Mouse (Mus musculus) cortical plate, adult 2 months (tissue): ENCODE measurements around the gene Pid1.

Experiments used
- CTCF ChIP-seq: fragments of 200-500 bp; IDR thresholded peaks from 2 replicates; pipeline ENCODE4 v1.5.1; 2011; ENCODE audit warnings: mild to moderate bottlenecking, control low read depth, low read length; ENCODE audit not compliant: insufficient read depth; ENCODE audit errors: extremely low read depth
- POLR2A ChIP-seq: fragments of 200-500 bp; IDR thresholded peaks from 2 replicates; pipeline ENCODE4 v1.6.1; 2011; ENCODE audit warnings: mild to moderate bottlenecking, low read length, control low read depth; ENCODE audit not compliant: insufficient read depth; ENCODE audit errors: extremely low read depth

GRCm38 (mm10) chr1:84012871-84013375 lies 351.1 kb downstream of the Pid1 start:
- TF ChIP-seq CTCF (no peak), POLR2A (no peak)
